Mouse (Mus musculus): ENCODE results near the gene Plcg2.

Plcg2 gene

DNA sequence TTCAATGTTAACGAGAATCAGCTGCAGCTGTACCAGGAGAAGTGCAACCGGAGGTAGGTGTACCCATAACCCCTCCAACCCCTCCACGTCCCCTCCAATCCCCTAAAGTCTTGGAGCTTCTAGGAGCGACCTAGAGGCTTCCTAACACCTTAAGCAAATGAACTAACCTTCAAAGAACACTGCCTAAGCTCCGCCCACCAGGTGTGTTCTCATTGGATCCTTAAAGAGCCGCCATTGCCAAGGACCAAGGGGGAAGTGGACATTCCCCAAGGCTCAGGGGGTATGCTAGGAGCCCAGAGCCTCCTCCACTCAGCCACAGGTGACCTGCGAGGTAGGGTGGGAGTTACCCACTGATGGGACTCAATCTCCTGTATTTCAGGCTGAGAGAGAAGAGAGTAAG is 136.3 kb downstream of the Plcg2 start:
- DNase-seq (ENCODE audit: low read depth, low spot score), result no peak

DNA sequence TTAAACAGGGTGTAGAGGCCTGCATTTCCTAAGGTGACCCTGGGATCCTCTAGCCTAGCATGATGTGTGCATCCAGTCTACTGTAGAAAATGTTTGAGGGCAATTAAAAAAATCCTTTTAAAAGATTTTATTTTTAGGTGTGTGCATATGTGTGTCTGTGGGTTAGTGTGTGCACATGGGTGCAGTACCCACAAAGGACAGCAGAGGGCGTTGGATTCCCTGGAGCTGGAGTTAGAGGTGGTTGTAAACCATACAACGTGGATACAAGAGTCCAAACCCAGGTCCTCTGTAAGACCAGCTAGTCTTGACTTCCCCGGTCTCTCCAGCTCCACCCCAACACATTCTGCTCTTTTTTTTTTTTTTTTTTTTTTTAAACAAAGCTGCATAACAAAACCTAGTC is 139.4 kb downstream of the Plcg2 start:
- DNase-seq (ENCODE audit: low read depth, low spot score), result no peak

DNA sequence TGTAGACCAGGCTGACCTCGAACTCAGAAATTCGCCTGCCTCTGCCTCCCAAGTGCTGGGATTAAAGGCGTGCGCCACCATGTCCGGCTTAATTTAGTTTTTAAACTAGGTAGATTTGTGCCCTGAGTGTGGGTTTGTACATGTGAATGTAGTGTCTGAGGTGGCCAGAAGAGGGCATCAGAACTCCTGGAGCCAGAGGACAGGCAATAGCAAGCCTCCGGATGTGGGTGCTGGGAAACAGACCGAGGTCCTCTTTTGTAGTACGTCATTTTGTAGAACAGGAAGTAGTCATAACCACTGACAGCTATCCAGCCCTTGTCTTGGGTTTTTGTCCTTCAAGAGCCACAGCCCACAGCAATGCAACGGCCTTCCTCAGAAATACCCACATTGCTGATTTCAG is 141.5 kb downstream of the Plcg2 start:
- DNase-seq (ENCODE audit: low read depth, low spot score), result no peak

DNA sequence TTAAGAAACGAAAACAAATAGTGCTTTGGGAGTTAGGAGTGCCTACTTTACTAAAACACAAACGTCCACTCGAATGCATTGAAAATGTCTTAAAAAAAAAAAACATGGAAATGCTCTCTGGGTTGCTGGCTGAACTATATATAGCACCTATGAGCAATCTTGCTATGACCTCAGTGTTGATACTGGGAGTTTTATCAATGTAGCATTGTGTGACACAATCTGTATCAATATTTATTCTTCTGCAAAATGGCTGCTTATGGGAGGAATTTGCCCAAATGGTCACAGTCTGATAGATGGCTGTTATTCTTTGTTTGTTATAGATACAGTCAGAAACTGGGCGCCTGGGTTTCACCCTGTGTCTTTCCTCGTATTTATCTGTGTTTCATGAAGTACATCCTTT is 147.4 kb downstream of the Plcg2 start:
- no peak for DNase-seq (ENCODE audit: low read depth, low spot score)

GRCm38 (mm10) chr8:117646020-117646419 is 147.9 kb downstream of the Plcg2 start:
- DNase-seq (ENCODE audit: low read depth, low spot score), result peak; percentile 64

- no peak for DNase-seq (ENCODE audit: low read depth, low spot score)
Observed at GRCm38 (mm10) chr8:117646440-117646839, 148.3 kb downstream of the Plcg2 start.

DNA sequence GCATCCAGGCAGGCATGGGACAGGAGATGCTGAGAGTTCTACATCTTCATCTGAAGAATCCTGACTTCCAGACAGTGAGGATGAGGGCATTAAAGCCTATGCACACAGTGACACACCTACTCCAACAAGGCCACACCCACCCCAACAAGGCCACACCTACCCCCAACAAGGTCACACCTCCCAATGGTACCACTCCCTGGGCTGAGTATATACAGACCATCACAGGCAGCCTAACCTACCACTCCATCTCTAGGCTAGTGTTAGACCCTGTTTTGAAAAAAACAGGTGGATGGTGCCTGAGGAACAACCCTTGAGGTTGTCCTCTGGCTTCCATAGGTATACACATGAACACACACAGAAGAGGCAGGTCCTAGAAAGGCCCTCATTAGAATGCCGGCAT is 154.2 kb downstream of the Plcg2 start:
- DNase-seq (ENCODE audit: low read depth, low spot score), result no peak

- DNase-seq (ENCODE audit: low read depth, low spot score), result no peak
Observed at GRCm38 (mm10) chr8:117658990-117659389, 160.9 kb downstream of the Plcg2 start.

DNA sequence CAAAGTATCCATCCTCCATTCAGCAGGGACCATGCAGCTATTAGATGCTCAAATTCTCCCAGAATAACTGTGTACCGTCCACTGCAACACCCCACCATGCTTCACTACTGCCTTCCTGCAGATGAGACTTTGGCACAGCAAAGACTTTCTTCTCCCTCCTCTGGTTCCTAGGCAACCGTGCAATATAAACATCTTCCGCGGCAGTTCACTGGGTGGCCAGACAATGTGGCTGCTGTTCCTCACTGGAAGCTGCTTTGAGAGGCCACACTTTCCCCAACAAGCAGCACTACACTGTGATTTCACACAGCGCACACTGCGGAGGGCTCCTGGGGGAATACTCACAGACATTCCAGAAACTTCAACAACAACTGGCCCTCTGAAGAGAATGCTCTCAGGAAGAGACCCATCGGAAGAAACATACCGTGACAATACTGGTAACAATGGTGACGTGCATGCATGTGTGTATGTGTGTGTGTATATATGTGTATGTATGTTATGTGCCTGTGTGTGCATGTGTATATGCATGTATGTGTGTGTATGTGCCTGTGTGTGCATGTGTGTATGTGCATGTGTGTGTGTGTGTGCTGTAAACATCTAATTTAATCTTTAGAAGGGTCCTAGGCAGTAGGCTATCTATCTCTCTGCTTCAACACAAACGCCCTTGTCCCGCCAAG is 162.4 kb downstream of the Plcg2 start:
- DNase-seq (ENCODE audit: low read depth, low spot score), result peak; percentile 68

DNA sequence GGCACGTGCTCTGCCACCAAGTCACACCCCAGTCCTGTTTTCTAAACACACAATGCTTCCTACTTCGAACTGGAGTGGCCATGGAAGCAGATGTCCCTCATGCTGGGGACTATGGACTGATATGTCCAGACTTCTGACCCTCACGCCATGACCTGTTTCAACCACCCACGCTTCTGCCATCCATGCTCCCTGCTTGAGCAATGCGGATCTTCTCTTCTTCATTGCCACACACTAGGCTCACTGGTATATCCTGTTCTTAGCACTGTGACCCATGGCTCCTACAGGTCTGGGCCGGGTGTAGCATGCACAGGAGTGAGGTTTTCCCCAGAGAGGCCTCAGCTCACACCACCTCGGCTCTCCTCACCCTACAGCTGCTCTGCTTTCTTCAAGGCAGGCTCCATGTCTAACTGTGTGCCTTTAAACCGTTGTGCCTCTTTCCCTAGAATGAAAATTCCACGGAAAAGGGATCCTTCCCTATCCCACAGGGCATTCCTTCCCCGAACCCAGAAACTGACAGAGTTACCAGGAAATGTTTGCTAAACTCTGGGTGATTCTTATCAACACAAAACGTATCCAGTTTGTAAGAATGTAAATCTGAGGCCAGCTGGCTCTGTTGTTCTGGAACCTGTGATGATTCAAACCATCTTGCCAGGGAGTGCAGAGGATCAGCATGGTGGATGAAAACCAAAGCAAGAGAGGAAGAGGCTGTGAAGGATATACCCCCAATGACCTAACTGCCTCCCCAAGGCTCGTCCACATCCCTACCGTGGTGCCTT is 169.4 kb downstream of the Plcg2 start:
- DNase-seq (ENCODE audit: low read depth, low spot score), result no peak

DNA sequence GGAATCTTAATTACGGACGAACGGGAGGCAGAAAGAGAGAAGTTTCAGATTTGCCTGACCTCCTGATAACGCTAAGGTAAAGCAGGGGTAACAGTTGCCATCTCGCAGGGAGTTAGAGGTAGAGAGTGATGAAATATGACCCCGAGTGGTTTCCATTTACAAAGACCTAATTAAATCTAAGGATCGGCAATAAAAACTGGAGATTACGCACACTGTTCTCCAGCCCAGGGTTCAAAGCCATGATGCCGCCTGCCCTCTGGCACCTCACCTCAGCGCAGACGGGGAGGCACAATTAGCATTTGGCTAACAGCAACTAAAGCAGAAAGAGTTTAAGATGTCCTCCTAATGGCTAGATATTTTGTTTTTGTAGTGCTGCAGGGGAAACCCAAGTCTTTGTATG is 172.4 kb downstream of the Plcg2 start:
- peak; percentile 74 for DNase-seq (ENCODE audit: low read depth, low spot score)

GRCm38 (mm10) chr8:117672558-117672957 is 174.5 kb downstream of the Plcg2 start:
- no peak for DNase-seq (ENCODE audit: low read depth, low spot score)

DNA sequence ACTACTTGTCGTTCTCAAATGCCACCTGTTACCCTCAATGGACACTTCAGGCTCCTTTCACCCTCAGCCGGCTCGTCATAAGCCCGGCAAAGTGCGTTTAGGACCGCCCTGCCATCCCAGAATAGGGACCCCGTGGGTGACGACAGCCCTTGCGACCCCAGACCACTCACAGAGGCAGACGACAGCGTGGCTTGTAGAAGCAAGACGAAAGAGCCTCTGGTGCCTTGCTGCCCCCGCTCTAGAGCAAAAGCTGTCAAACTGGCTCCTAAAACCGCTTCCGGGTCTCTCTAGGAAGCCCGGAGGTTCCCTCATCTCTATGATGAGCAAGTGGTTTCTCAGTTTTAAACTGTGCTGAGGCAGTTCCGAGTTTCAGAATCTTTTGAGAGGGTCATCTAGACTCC is 175.3 kb downstream of the Plcg2 start, which contains the start of gene Sdr42e1:
Gene Sdr42e1, minus strand, starts transcription at position 260 of the 401 bp plus-strand sequence.
- no peak for DNase-seq (ENCODE audit: low read depth, low spot score)

- no peak for DNase-seq (ENCODE audit: low read depth, low spot score)
Observed at GRCm38 (mm10) chr8:117675171-117675570, 177.1 kb downstream of the Plcg2 start.

GRCm38 (mm10) chr8:117676460-117676859 is 178.4 kb downstream of the Plcg2 start:
- no peak for DNase-seq (ENCODE audit: low read depth, low spot score)

DNA sequence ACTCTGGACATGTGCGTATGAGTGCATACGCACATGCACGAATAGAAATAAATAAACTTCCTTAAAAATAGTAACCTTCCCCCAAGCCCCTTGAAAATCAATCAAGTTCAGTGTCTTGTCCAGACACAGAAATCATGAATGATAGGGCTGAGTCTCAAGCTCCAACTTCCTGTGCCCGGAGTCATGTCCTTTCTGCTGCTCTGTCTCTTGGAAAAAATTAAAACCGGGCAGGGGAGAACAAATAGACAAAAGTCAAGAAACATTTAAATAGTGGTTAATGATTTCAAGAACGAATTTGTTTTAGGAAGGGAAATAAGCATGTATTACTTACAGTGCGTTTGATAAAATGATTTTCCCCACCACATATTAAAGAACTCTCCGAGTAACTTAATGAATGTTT is 178.9 kb downstream of the Plcg2 start:
- DNase-seq (ENCODE audit: low read depth, low spot score), result no peak

DNA sequence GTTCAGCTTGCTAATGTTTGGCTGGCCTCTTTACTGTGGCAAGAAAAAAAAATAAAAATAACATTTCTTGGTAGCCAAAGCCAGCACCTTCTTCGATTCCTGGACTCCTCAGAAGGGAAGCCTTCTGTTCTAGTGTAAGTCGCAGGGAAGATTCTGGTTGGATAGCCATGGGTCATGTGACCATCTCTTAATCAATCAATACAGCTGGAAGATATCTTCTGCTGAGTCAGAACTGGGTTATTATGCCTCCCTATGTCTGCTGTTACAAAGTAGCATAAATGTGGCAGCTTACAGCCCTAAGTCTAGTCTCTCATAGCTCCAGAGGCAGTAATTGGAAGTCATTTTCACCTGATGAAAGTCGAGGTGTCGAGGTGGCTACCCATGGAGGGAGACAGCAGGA is 180.6 kb downstream of the Plcg2 start:
- no peak for DNase-seq (ENCODE audit: low read depth, low spot score)

GRCm38 (mm10) chr8:117683925-117684472 is 185.9 kb downstream of the Plcg2 start:
- DNase-seq (ENCODE audit: low read depth, low spot score), result no peak

GRCm38 (mm10) chr8:117684504-117684903 is 186.4 kb downstream of the Plcg2 start:
- peak; percentile 72 for DNase-seq (ENCODE audit: low read depth, low spot score)
